9 mouse cellular contexts compared by ENCODE assay signal in genomic region chr8:10928342-10928794, GRCm38 (mm10).
A peak's percentile ranks its signal among the peaks of the same experiment; 100 is the strongest.
DNase-seq lines count a peak whose midpoint lies in the region; ATAC-seq and TF ChIP-seq lines count a peak whose summit lies in the region.
"Had no signal": no experiment of that assay in that cellular context is flagged by ENCODE, and none has a peak within 500 bp of the region (broad histone marks: within the 10 kb centered on the region; RNA-seq: fewer than 3 reads in every experiment).

No protein-coding gene starts in this region.

- no peak overlapping the region for H3K4me2 ChIP-seq in kidney, embryonic 14.5 days (replicated peaks; ENCODE audit: low read depth, low read length)
- no peak overlapping the region for H3K4me2 ChIP-seq in midbrain, embryonic 13.5 days (replicated peaks)

- no peak for DNase-seq in kidney, adult 8-10 months
- peak; percentile 44 for DNase-seq in adrenal gland, postnatal 25 days
- DNase-seq in heart, adult 2 months = peak; percentile 69 to 77
- DNase-seq in kidney, postnatal 10 days = peak; percentile 50
- no peak for DNase-seq in spleen, postnatal 36 days (ENCODE audit: low spot score in 2 of 2)
- no peak for DNase-seq in spleen, adult 12 weeks (ENCODE audit: low spot score)

- H3K27me3 ChIP-seq in kidney, embryonic 14.5 days (ENCODE audit: control insufficient read depth, insufficient read depth, low read length) = no peaks in the 10 kb centered on the region
- no peaks in the 10 kb centered on the region for H3K27me3 ChIP-seq in heart, adult 2 months (ENCODE audit: control insufficient read depth, insufficient read depth, low read length)
- peaks cover 16% of the 10 kb centered on the region; the same call in 1 of the 2 replicates for H3K27me3 ChIP-seq in midbrain, embryonic 13.5 days

- no peaks in the 10 kb centered on the region for H3K36me3 ChIP-seq in kidney, embryonic 14.5 days (ENCODE audit: control insufficient read depth, insufficient read depth, low read length)
- no peaks in the 10 kb centered on the region for H3K36me3 ChIP-seq in heart, adult 2 months (ENCODE audit: control insufficient read depth, insufficient read depth, low read length)
- H3K36me3 ChIP-seq in midbrain, embryonic 13.5 days = no peaks in the 10 kb centered on the region

- 58% methylated on average over 17 of the region's 17 CpGs for WGBS in kidney, embryonic 14.5 days
- 35% methylated on average over 17 of the region's 17 CpGs for WGBS in heart, adult 2 months
- WGBS in midbrain, embryonic 13.5 days = 29% methylated on average over 17 of the region's 17 CpGs

- peaks cover 52% of the 10 kb centered on the region for H3K4me1 ChIP-seq in kidney, embryonic 14.5 days (ENCODE audit: control insufficient read depth, insufficient read depth, low read length)
- peaks cover 12% of the 10 kb centered on the region for H3K4me1 ChIP-seq in heart, adult 2 months (ENCODE audit: control insufficient read depth, insufficient read depth, low read length)
- peaks cover 54% of the 10 kb centered on the region for H3K4me1 ChIP-seq in midbrain, embryonic 13.5 days (replicated peaks)

- no peaks in the 10 kb centered on the region for H3K9me3 ChIP-seq in kidney, embryonic 14.5 days (ENCODE audit: control insufficient read depth, low read length)
- H3K9me3 ChIP-seq in midbrain, embryonic 13.5 days = no peaks in the 10 kb centered on the region

- TF ChIP-seq POLR2A in heart, adult 2 months (IDR thresholded peaks at IDR 0.05; ENCODE audit: insufficient read depth, low read depth, low read length) = no peak

- H3K27ac ChIP-seq in kidney, embryonic 14.5 days (ENCODE audit: low read depth, low read length) = 0 out of 2 replicates have a peak overlapping the region, but pooled peaks have one; percentile 13
- no peak overlapping the region for H3K27ac ChIP-seq in heart, adult 2 months
- peak overlapping the region; percentile 45; the same call in 1 of the 2 replicates for H3K27ac ChIP-seq in midbrain, embryonic 13.5 days

- no peak for ATAC-seq in kidney, embryonic 14.5 days (ENCODE audit: low FRiP score, low TSS enrichment)
- ATAC-seq in midbrain, embryonic 13.5 days = peak; percentile 68

- intact Hi-C loops in heart, adult 2 months (cut with DNase I) = no loop called here

- no peak for TF ChIP-seq CTCF in heart, adult 2 months (IDR thresholded peaks at IDR 0.05)

- H3K9ac ChIP-seq in kidney, embryonic 14.5 days (ENCODE audit: low read depth, low read length) = no peak overlapping the region
- no peak overlapping the region for H3K9ac ChIP-seq in heart, adult 2 months (ENCODE audit: low read depth, low read length)
- H3K9ac ChIP-seq in midbrain, embryonic 13.5 days (replicated peaks) = no peak overlapping the region

- TF ChIP-seq EP300 in heart, adult 2 months (IDR thresholded peaks at IDR 0.05; ENCODE audit: insufficient read depth, low read depth, low read length) = no peak

- no peak overlapping the region for H3K4me3 ChIP-seq in kidney, embryonic 14.5 days (ENCODE audit: low read length)
- H3K4me3 ChIP-seq in heart, adult 2 months = no peak overlapping the region
- H3K4me3 ChIP-seq in midbrain, embryonic 13.5 days (replicated peaks) = no peak overlapping the region
- H3K4me3 ChIP-seq: erythroblast, embryonic 14.5 days had no signal

- no peaks in the 10 kb centered on the region for H3K79me2 ChIP-seq in heart, adult 2 months (replicated peaks; ENCODE audit: control insufficient read depth, insufficient read depth, low read length)

Comparison
In these comparisons a context has a peak if more than half of its experiments do, and no peak if none do; other contexts are left out.
1. DNase-seq: peak in adrenal gland, postnatal 25 days (single experiment), heart, adult 2 months (2 of 2) and kidney, postnatal 10 days (single experiment); none in kidney, adult 8-10 months (0 of 2), spleen, postnatal 36 days (0 of 2) and spleen, adult 12 weeks (single experiment).